Mouse (Mus musculus) embryonic facial prominence, embryonic 15.5 days (tissue): ENCODE measurements around the gene Arpc5. TPM values are rescaled to one million over a fixed set of nuclear protein-coding genes. Genes with fewer than 3 reads are reported as not detected.

Source experiments
- ATAC-seq: fragments of 200-750 bp; cut with Nextera tagmentation; 2 replicates; pipeline ENCODE4 v1.8.0; 2017; ENCODE audit warnings: low read depth, moderate TSS enrichment; ENCODE audit not compliant: insufficient number of reproducible peaks, low FRiP score, low TSS enrichment
- H3K27ac ChIP-seq: fragments of 300-500 bp; sonication (generic); replicated peaks from 2 replicates; pipeline ENCODE4 v1.5.1; 2015; ENCODE audit warnings: mild to moderate bottlenecking, inconsistent platforms
- H3K27me3 ChIP-seq: fragments of 300-500 bp; sonication (generic); 2 replicates; pipeline ENCODE4 v1.6.1; 2015; ENCODE audit warnings: inconsistent platforms
- H3K36me3 ChIP-seq: fragments of 300-500 bp; sonication (generic); 2 replicates; pipeline ENCODE4 v1.6.1; 2015; ENCODE audit warnings: mild to moderate bottlenecking, inconsistent platforms
- H3K4me1 ChIP-seq: fragments of 300-500 bp; sonication (generic); 2 replicates; pipeline ENCODE4 v1.6.1; 2015; ENCODE audit warnings: inconsistent platforms
- H3K4me2 ChIP-seq: fragments of 300-500 bp; sonication (generic); replicated peaks from 2 replicates; pipeline ENCODE4 v1.6.1; 2015; ENCODE audit warnings: mild to moderate bottlenecking, inconsistent platforms
- H3K4me3 ChIP-seq: fragments of 300-500 bp; sonication (generic); replicated peaks from 2 replicates; pipeline ENCODE4 v1.5.1; 2015; ENCODE audit warnings: mild to moderate bottlenecking, inconsistent platforms
- H3K9ac ChIP-seq: fragments of 300-500 bp; sonication (generic); 2 replicates; pipeline ENCODE4 v1.6.1; 2015; ENCODE audit warnings: inconsistent platforms
- H3K9me3 ChIP-seq: fragments of 300-500 bp; sonication (generic); replicated peaks from 2 replicates; pipeline ENCODE4 v1.6.1; 2016; ENCODE audit warnings: inconsistent platforms
- WGBS: fragments of 180-500 bp; shearing (Covaris S2); methylation state at CpG from one replicate; pipeline ENCODE4 v1.1.7; 2015; 5-methylcytosine and 5-hydroxymethylcytosine counted together
- polyA plus RNA-seq: library from polyadenylated mRNA; unstranded; fragments of >200 nt; fragmentation: Nextera tagmentation; extraction: Ambion mirVana; gene quantifications from 2 replicates; pipeline ENCODE4 v1.2.1, GENCODE M21; 2015

Arpc5 gene
- 249 and 256 TPM in 2 replicates for polyA plus RNA-seq

- peak; percentile 98 for ATAC-seq
- Histone ChIP-seq H3K27ac (peak within 1 kb of the TSS; percentile 86), H3K4me3 (peak within 1 kb of the TSS; percentile 94), H3K27me3 (peaks cover 3% of the 10 kb centered on the region; the same call in 1 of the 2 replicates), H3K9ac (peak within 1 kb of the TSS; percentile 95), H3K4me1 (peaks cover 15% of the 10 kb centered on the region), H3K9me3 (no peaks in the 10 kb centered on the region), H3K4me2 (peak within 1 kb of the TSS; percentile 96), H3K36me3 (peaks cover 13% of the 10 kb centered on the region)
- WGBS, result under 1% methylated on average over 86 of the region's 86 CpGs
Measured at GRCm38 (mm10) chr1:152766032-152766772, at the start of gene Arpc5, which contains the start of gene Rgl1. TSS of gene Arpc5 (plus strand) at chr1:152766542. TSS of gene Rgl1 (minus strand) at chr1:152766351.

GRCm38 (mm10) chr1:152717329-152717728 lies 49.0 kb upstream of the Arpc5 start:
- Histone ChIP-seq H3K9ac (no peak overlapping the region), H3K4me3 (no peak overlapping the region), H3K9me3 (no peaks in the 10 kb centered on the region), H3K4me1 (peaks cover 9% of the 10 kb centered on the region; the same call in 1 of the 2 replicates), H3K36me3 (no peaks in the 10 kb centered on the region), H3K27ac (no peak overlapping the region), H3K27me3 (no peaks in the 10 kb centered on the region; the same call in 1 of the 2 replicates), H3K4me2 (no peak overlapping the region)
- ATAC-seq, result no peak
- 70% methylated on average over 1 of the region's 1 CpGs for WGBS

- no peak overlapping the region for H3K9ac ChIP-seq
Measured at GRCm38 (mm10) chr1:152718200-152718599, 48.1 kb upstream of the Arpc5 start.

GRCm38 (mm10) chr1:152720969-152721368 lies 45.4 kb upstream of the Arpc5 start:
- ATAC-seq, result no peak
- Histone ChIP-seq H3K9me3 (no peaks in the 10 kb centered on the region), H3K4me3 (no peak overlapping the region), H3K27ac (no peak overlapping the region), H3K9ac (no peak overlapping the region), H3K4me1 (peaks cover 3% of the 10 kb centered on the region; the same call in 1 of the 2 replicates), H3K4me2 (no peak overlapping the region), H3K27me3 (no peaks in the 10 kb centered on the region), H3K36me3 (no peaks in the 10 kb centered on the region)
- WGBS, result 69% methylated on average over 4 of the region's 4 CpGs

More at GRCm38 (mm10) chr1:152718200-152718599, 48.1 kb upstream of the Arpc5 start:
- WGBS, result 55% methylated on average over 6 of the region's 6 CpGs
- H3K36me3 ChIP-seq, result no peaks in the 10 kb centered on the region
- no peak for ATAC-seq
- H3K9me3 ChIP-seq, result no peaks in the 10 kb centered on the region
- H3K27ac ChIP-seq, result 0 out of 2 replicates have a peak overlapping the region, but pooled peaks have one; percentile 17
- H3K4me2 ChIP-seq, result no peak overlapping the region
- peaks cover 9% of the 10 kb centered on the region; the same call in 1 of the 2 replicates for H3K4me1 ChIP-seq
- H3K4me3 ChIP-seq, result no peak overlapping the region
- no peaks in the 10 kb centered on the region for H3K27me3 ChIP-seq

- no peaks in the 10 kb centered on the region for H3K9me3 ChIP-seq
- no peak for ATAC-seq
- WGBS, result 73% methylated on average over 11 of the region's 11 CpGs
Measured at GRCm38 (mm10) chr1:152721535-152722198, 44.7 kb upstream of the Arpc5 start.

GRCm38 (mm10) chr1:152724286-152724685 lies 42.1 kb upstream of the Arpc5 start:
- Histone ChIP-seq H3K9ac (no peak overlapping the region), H3K27ac (no peak overlapping the region), H3K4me3 (no peak overlapping the region), H3K9me3 (no peaks in the 10 kb centered on the region), H3K36me3 (no peaks in the 10 kb centered on the region), H3K4me2 (no peak overlapping the region), H3K27me3 (no peaks in the 10 kb centered on the region), H3K4me1 (no peaks in the 10 kb centered on the region)
- ATAC-seq, result no peak

More at GRCm38 (mm10) chr1:152721535-152722198, 44.7 kb upstream of the Arpc5 start:
- H3K27me3 ChIP-seq, result no peaks in the 10 kb centered on the region
- H3K9ac ChIP-seq, result no peak overlapping the region
- H3K4me2 ChIP-seq, result no peak overlapping the region
- H3K4me3 ChIP-seq, result no peak overlapping the region
- H3K4me1 ChIP-seq, result peaks cover 3% of the 10 kb centered on the region; the same call in 1 of the 2 replicates
- no peaks in the 10 kb centered on the region for H3K36me3 ChIP-seq
- H3K27ac ChIP-seq, result no peak overlapping the region

- Histone ChIP-seq H3K4me2 (no peak overlapping the region), H3K4me1 (no peaks in the 10 kb centered on the region), H3K27me3 (no peaks in the 10 kb centered on the region), H3K9ac (no peak overlapping the region), H3K9me3 (no peaks in the 10 kb centered on the region), H3K27ac (no peak overlapping the region), H3K36me3 (no peaks in the 10 kb centered on the region), H3K4me3 (no peak overlapping the region)
- no peak for ATAC-seq
- 72% methylated on average over 3 of the region's 3 CpGs for WGBS
Measured at GRCm38 (mm10) chr1:152726095-152726494, 40.2 kb upstream of the Arpc5 start.

- Histone ChIP-seq H3K9ac (no peak overlapping the region), H3K27ac (no peak overlapping the region), H3K4me3 (no peak overlapping the region), H3K4me2 (no peak overlapping the region), H3K4me1 (no peaks in the 10 kb centered on the region), H3K27me3 (no peaks in the 10 kb centered on the region), H3K36me3 (no peaks in the 10 kb centered on the region), H3K9me3 (no peaks in the 10 kb centered on the region)
- ATAC-seq, result no peak
- WGBS, result 50% methylated on average over 4 of the region's 5 CpGs
Measured at GRCm38 (mm10) chr1:152727604-152728236, 38.6 kb upstream of the Arpc5 start.

- Histone ChIP-seq H3K9ac (no peak overlapping the region), H3K4me3 (no peak overlapping the region), H3K36me3 (no peaks in the 10 kb centered on the region), H3K27ac (no peak overlapping the region), H3K27me3 (no peaks in the 10 kb centered on the region), H3K4me2 (no peak overlapping the region), H3K9me3 (no peaks in the 10 kb centered on the region), H3K4me1 (peaks cover 5% of the 10 kb centered on the region; the same call in 1 of the 2 replicates)
- 73% methylated on average over 9 of the region's 9 CpGs for WGBS
- no peak for ATAC-seq
Measured at GRCm38 (mm10) chr1:152738793-152739192, 27.5 kb upstream of the Arpc5 start.

GRCm38 (mm10) chr1:152739374-152739773 lies 27.0 kb upstream of the Arpc5 start:
- no peaks in the 10 kb centered on the region for H3K27me3 ChIP-seq
- H3K27ac ChIP-seq, result no peak overlapping the region
- H3K9me3 ChIP-seq, result no peaks in the 10 kb centered on the region
- no peak overlapping the region for H3K9ac ChIP-seq
- no peak overlapping the region for H3K4me2 ChIP-seq
- no peak for ATAC-seq
- WGBS, result 89% methylated on average over 11 of the region's 11 CpGs
- peaks cover 5% of the 10 kb centered on the region; the same call in 1 of the 2 replicates for H3K4me1 ChIP-seq
- H3K36me3 ChIP-seq, result no peaks in the 10 kb centered on the region
- H3K4me3 ChIP-seq, result no peak overlapping the region
